Mouse (Mus musculus) bone marrow, adult 2 months (tissue): ENCODE measurements around the gene Dnaja3.

Experiments
- CTCF ChIP-seq: fragments of 200-500 bp; IDR thresholded peaks from 2 replicates; pipeline ENCODE4 v1.5.1; 2011; ENCODE audit warnings: low read length, control low read depth; ENCODE audit not compliant: control insufficient read depth, insufficient read depth
- POLR2A ChIP-seq: fragments of 200-500 bp; IDR thresholded peaks from 2 replicates; pipeline ENCODE4 v1.6.1; 2011; ENCODE audit warnings: low read depth, mild to moderate bottlenecking, control low read depth, low read length, borderline replicate concordance; ENCODE audit not compliant: control insufficient read depth

GRCm38 (mm10) chr16:4594814-4595526 lies 44.8 kb upstream of the Dnaja3 start:
- TF ChIP-seq CTCF (no peak), POLR2A (no peak)
